Mouse (Mus musculus) stomach, postnatal 0 days (tissue): Measurements from ENCODE around the gene Hyal6. TPM values are rescaled to one million over a fixed set of nuclear protein-coding genes. Genes with fewer than 3 reads are reported as not detected.
A peak's percentile ranks its signal among the peaks of the same experiment; 100 is the strongest.

Experiments used
- ATAC-seq: fragments of 200-750 bp; cut with Nextera tagmentation; 2 replicates; pipeline ENCODE4 v1.8.0; 2017; ENCODE audit not compliant: low FRiP score, low TSS enrichment
- DNase-seq: peaks from one replicate; pipeline ENCODE4 v3.0.0-alpha.2; 2016; ENCODE audit warnings: low spot score
- H3K27ac ChIP-seq: fragments of 300-500 bp; sonication (generic); replicated peaks from 2 replicates; pipeline ENCODE4 v1.5.1; 2014; ENCODE audit warnings: mild to moderate bottlenecking, control low read depth
- H3K27me3 ChIP-seq: fragments of 300-500 bp; sonication (generic); 2 replicates; pipeline ENCODE4 v1.6.1; 2014; ENCODE audit warnings: low read length; ENCODE audit not compliant: control insufficient read depth, insufficient read depth
- H3K36me3 ChIP-seq: fragments of 300-500 bp; sonication (generic); 2 replicates; pipeline ENCODE4 v1.6.1; 2014; ENCODE audit warnings: low read length, mixed read lengths; ENCODE audit not compliant: control insufficient read depth, insufficient read depth
- H3K4me1 ChIP-seq: fragments of 300-500 bp; sonication (generic); replicated peaks from 2 replicates; pipeline ENCODE4 v1.6.1; 2014; ENCODE audit warnings: antibody characterized with exemption; ENCODE audit not compliant: control insufficient read depth, insufficient read depth
- H3K4me2 ChIP-seq: fragments of 300-500 bp; sonication (generic); replicated peaks from 2 replicates; pipeline ENCODE4 v1.6.1; 2014; ENCODE audit warnings: low read depth, mild to moderate bottlenecking, control low read depth, moderate library complexity
- H3K4me3 ChIP-seq: fragments of 300-500 bp; sonication (generic); 2 replicates; pipeline ENCODE4 v1.5.1; 2014; ENCODE audit warnings: low read depth, low read length, control low read depth
- H3K9ac ChIP-seq: fragments of 300-500 bp; sonication (generic); 2 replicates; pipeline ENCODE4 v1.6.1; 2014; ENCODE audit warnings: mild to moderate bottlenecking, low read length, control low read depth, mixed read lengths
- H3K9me3 ChIP-seq: fragments of 300-500 bp; sonication (generic); 2 replicates; pipeline ENCODE4 v1.6.1; 2016; ENCODE audit warnings: low read length; ENCODE audit not compliant: control insufficient read depth
- CTCF ChIP-seq: IDR thresholded peaks from 2 replicates; pipeline ENCODE4 v1.5.1; 2016; ENCODE audit warnings: antibody characterized with exemption, low read depth, mild to moderate bottlenecking, moderate library complexity
- EP300 ChIP-seq: optimal IDR thresholded peaks from 2 replicates; pipeline ENCODE3; 2016; ENCODE audit warnings: antibody characterized with exemption
- WGBS: fragments of 180-500 bp; shearing (Covaris S2); extraction: QIAGEN DNeasy Blood & Tissue Kit; methylation state at CpG from one replicate; pipeline ENCODE4 v1.1.7; 2014; 5-methylcytosine and 5-hydroxymethylcytosine counted together
- polyA plus RNA-seq: library from polyadenylated mRNA; unstranded; fragments of >200 nt; fragmentation: Nextera tagmentation; extraction: Ambion mirVana; gene quantifications from 2 replicates; pipeline ENCODE4 v1.2.1, GENCODE M21; 2015

Hyal6 gene
- not detected in 2 replicates for polyA plus RNA-seq

DNA sequence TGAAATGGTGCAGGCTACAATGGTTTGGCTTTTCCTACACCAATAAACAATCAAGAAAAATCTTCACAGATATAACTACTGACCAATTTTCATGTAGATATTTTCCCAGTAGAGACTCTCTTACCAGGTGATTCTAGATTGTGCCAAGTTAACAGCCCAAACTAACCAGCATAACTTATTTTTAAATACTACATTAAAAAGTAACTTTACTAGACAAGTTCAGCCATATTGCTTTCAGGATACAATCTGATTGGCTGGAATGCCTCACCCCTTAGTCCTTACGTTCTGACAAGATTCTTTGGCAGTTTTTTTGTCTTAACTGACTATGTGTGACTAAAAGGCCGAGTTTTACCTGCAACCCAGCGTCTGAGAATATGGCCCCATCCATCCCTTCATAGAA, at the start of gene Hyal6:
TSS of gene Hyal6 (plus strand) at position 301 of the 400 bp plus-strand sequence.
- DNase-seq (no peak), ATAC-seq (no peak)
- Histone ChIP-seq H3K4me1 (no peaks in the 10 kb centered on the region), H3K9me3 (no peaks in the 10 kb centered on the region), H3K36me3 (no peaks in the 10 kb centered on the region), H3K9ac (no peak within 1 kb of the TSS), H3K27me3 (no peaks in the 10 kb centered on the region), H3K27ac (no peak within 1 kb of the TSS), H3K4me2 (no peak within 1 kb of the TSS), H3K4me3 (no peak within 1 kb of the TSS)
- TF ChIP-seq CTCF (no peak), EP300 (no peak)
- 83% methylated on average over 3 of the region's 3 CpGs for WGBS

DNA sequence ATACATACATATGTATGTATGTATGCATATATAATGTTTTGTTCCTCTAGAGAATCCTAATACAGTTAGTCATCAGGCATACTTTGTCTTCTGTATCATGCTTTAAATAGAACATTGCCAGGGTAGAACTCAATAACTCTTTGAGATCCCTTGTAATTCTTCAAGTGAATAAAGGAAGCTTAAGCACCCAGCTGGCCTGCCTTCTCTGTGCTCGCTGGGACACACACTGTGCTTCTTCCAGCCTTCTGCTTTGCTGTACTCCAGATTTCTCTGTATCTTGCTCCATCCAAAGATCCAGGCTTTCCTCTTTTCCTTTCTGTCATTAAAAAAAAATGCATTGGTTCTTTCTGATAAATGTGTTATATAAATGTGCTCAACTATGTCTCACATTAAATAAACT, 45.2 kb upstream of the Hyal6 start:
- Histone ChIP-seq H3K27ac (no peak overlapping the region), H3K4me2 (no peak overlapping the region), H3K27me3 (no peaks in the 10 kb centered on the region), H3K9me3 (no peaks in the 10 kb centered on the region), H3K9ac (no peak overlapping the region), H3K4me3 (no peak overlapping the region), H3K4me1 (no peaks in the 10 kb centered on the region), H3K36me3 (no peaks in the 10 kb centered on the region)
- TF ChIP-seq EP300: no peak
- TF ChIP-seq CTCF: no peak
- ATAC-seq (no peak), DNase-seq (no peak)
- 33% methylated on average over 1 of the region's 1 CpGs for WGBS

DNA sequence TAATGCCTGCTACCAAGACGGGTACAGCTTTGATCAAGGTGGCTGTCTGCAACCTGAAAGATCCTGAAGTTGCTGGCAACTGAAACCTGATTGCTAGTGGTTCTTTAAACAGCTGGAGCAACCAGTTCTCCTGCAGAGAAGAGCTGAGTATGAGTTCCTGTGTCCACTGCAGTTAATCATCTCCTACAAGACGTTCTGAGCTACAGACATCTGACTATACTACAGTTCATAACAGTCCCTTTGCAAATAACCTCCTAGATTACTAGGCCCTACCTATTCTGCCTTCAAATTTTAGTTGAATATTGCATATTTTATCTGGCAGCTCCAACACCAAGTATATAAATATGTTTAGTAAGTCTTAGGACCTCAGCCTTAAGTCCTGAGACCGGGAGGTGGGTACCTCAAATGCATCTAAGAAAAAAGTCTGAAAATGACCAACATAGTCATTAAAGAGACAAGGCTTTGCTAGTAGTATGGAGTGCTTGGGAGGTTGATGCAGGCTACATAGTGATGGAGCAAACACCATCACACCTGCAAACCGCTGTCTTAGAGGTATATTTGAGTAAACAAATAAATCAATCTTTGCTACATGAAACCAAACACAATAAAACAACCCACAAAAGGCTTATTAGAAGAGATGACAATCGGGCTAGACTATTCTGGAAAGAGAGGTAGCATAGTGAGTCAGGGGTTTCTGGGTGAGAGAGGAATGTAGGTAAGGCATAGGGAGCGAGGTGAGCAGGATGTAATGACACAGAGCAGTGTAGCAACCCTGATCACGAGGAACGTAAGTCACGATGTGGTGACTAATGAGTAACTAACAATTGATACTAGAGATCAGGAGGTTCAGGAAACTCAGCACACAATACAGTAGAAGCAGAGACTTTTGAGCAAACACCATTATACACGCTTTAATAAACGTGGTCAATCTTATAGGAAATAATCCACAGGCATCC, 38.3 kb upstream of the Hyal6 start:
- H3K27ac ChIP-seq: peak overlapping the region; percentile 58; the same call in 1 of the 2 replicates
- 61% methylated on average over 11 of the region's 11 CpGs for WGBS
- ATAC-seq: peak; percentile 96

DNA sequence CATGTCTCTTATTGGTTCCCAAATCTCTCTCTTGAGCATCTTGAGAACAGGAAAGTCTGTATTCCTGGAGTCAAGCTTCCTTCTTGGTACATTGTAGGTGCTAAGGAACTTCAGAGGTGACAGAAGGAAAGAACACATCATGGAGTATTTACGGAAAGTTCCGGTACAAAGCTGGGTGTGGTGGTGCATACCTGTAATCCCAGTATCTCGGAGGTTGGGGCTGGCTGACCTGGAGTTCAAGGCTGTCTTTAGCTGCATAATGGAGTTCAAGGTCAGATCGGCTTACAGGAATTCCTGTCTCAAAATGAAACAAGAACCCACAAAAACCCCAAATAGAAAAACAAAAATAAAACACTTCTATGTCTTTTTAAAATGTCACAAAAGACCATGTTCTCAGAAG, 36.9 kb upstream of the Hyal6 start:
- H3K27ac ChIP-seq: 0 out of 2 replicates have a peak overlapping the region, but pooled peaks have one; percentile 35
- WGBS: 59% methylated on average over 4 of the region's 4 CpGs
- H3K36me3 ChIP-seq: no peaks in the 10 kb centered on the region
- no peak overlapping the region for H3K4me2 ChIP-seq
- ATAC-seq (peak; percentile 58), DNase-seq (no peak)
- no peaks in the 10 kb centered on the region for H3K9me3 ChIP-seq
- TF ChIP-seq EP300: no peak
- TF ChIP-seq CTCF: no peak
- no peaks in the 10 kb centered on the region for H3K27me3 ChIP-seq
- no peak overlapping the region for H3K4me3 ChIP-seq
- no peak overlapping the region for H3K9ac ChIP-seq
- H3K4me1 ChIP-seq: no peaks in the 10 kb centered on the region

More for the DNA sequence above, 38.3 kb upstream of the Hyal6 start:
- Histone ChIP-seq H3K27me3 (no peaks in the 10 kb centered on the region), H3K36me3 (no peaks in the 10 kb centered on the region), H3K4me1 (no peaks in the 10 kb centered on the region), H3K9me3 (no peaks in the 10 kb centered on the region), H3K9ac (no peak overlapping the region), H3K4me2 (no peak overlapping the region), H3K4me3 (no peak overlapping the region)
- DNase-seq: peak; percentile 39
- TF ChIP-seq CTCF: no peak
- no peak for TF ChIP-seq EP300

DNA sequence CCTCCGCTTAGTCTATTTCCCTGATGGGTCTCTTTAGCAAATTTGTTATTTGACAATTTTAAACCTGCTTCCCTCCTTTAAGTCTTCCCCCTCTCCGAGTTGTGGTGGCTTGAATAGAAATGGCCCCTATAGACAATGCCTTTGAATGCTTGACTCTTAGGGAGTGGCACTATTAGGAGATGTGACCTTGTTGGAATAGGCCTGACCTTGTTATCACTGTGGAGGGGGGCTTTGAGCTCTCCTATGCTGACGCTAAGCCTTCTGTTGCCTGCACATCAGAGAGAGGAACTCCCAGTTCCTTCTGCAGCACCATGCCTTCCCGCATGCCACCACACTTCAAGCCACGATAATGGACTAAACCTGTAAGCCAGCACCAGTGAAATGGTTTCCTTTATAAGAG, 35.8 kb upstream of the Hyal6 start:
- 80% methylated on average over 5 of the region's 5 CpGs for WGBS
- no peak for ATAC-seq
- Histone ChIP-seq H3K4me1 (no peaks in the 10 kb centered on the region), H3K36me3 (no peaks in the 10 kb centered on the region), H3K9ac (no peak overlapping the region), H3K27ac (no peak overlapping the region), H3K27me3 (no peaks in the 10 kb centered on the region), H3K9me3 (no peaks in the 10 kb centered on the region), H3K4me3 (no peak overlapping the region), H3K4me2 (no peak overlapping the region)
- DNase-seq: no peak
- TF ChIP-seq CTCF (no peak), EP300 (no peak)

DNA sequence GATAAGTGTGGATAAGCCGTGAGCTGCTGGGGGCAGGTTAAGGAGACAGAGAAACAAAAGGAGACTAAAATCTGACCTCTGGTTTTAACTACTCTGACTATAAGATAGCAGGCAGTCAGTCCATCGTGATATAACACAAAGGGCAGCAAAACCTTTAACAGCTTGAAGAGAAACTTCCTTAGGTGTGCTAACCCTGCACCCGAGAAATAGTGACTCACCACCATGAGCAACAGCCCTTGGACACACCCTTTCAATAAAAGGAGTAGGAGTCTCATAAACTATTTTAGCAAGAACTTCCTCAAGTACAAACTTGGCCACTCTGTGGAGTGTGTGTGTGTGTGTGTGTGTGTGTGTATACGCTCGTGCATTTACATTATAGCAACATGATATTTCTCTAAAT, 26.0 kb upstream of the Hyal6 start:
- Histone ChIP-seq H3K4me3 (no peak overlapping the region), H3K27ac (peak overlapping the region; percentile 30; the same call in 1 of the 2 replicates), H3K9ac (no peak overlapping the region), H3K36me3 (no peaks in the 10 kb centered on the region), H3K9me3 (no peaks in the 10 kb centered on the region), H3K27me3 (no peaks in the 10 kb centered on the region), H3K4me2 (no peak overlapping the region), H3K4me1 (no peaks in the 10 kb centered on the region)
- 50% methylated on average over 5 of the region's 5 CpGs for WGBS
- ATAC-seq (peak; percentile 97), DNase-seq (peak; percentile 42)
- no peak for TF ChIP-seq EP300
- TF ChIP-seq CTCF: no peak
